Mouse (Mus musculus) megakaryocyte, embryonic 14.5 days (primary cell): ENCODE data around the gene Slc25a26.

Experiments
- FLI1 ChIP-seq: IDR thresholded peaks from 2 replicates; pipeline ENCODE4 v1.6.1; 2012; ENCODE audit warnings: low read length, inconsistent platforms, mixed read lengths
- GATA1 ChIP-seq: IDR thresholded peaks from 3 replicates; pipeline ENCODE4 v1.6.1; 2012; ENCODE audit warnings: mixed read lengths, low read length, inconsistent platforms, borderline replicate concordance

DNA sequence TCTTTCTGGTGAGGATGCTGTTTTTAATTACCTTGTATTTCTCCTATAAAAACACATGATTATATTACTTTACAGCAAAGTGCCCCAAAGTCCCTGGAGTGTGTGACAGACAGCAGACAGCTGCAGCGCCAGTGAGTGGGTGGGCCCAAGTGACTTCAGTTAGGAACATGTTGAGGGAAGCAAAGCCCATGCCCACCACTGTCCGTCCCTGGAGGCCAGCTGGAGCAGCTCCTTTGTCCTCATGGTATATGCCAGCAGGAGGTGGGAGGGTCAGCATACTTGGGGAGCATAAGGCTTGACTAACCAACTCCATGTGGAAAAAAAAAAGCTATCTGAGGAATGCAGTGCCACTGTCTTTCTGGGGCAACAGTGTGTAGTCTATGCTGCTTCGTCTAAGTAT, 103.9 kb downstream of the Slc25a26 start:
- TF ChIP-seq GATA1 (no peak), FLI1 (no peak)
